Mouse (Mus musculus) CH12.LX (cell line): ENCODE measurements around the gene 4933427D14Rik. TPM values are rescaled to one million over a fixed set of nuclear protein-coding genes. Genes with fewer than 3 reads are reported as not detected.
"Not testable (repeated sequence)": the region's sequence is repeated elsewhere in the genome, so short reads cannot be mapped to it uniquely, and the experiment has no call there.

Experiments
- DNase-seq: peaks from one replicate; pipeline ENCODE4 v3.0.0-alpha.2; 2013; ENCODE audit errors: extremely low read depth
- H3K27ac ChIP-seq: 2 replicates; pipeline ENCODE4 v1.5.1; 2012; ENCODE audit warnings: low read depth, mild to moderate bottlenecking, control low read depth, moderate library complexity; ENCODE audit not compliant: insufficient read depth
- H3K27me3 ChIP-seq: replicated peaks from 2 replicates; pipeline ENCODE3; 2012; ENCODE audit warnings: inconsistent platforms
- H3K36me3 ChIP-seq, 2 experiments: replicated peaks in 1 of 2; 2 replicates each; pipeline versions ENCODE3 to v1.6.1; 2012; ENCODE audit warnings: inconsistent platforms in 1 of 2, low read length in 1 of 2, mild to moderate bottlenecking in 1 of 2, mixed read lengths in 1 of 2, moderate library complexity in 1 of 2; ENCODE audit not compliant: control insufficient read depth in 1 of 2, insufficient read depth in 1 of 2
- H3K4me1 ChIP-seq, 2 experiments: 2 replicates each; pipeline ENCODE4 v1.6.1; 2012; ENCODE audit warnings: inconsistent platforms in 1 of 2, moderate library complexity in 1 of 2; ENCODE audit not compliant: insufficient read depth in 2 of 2, control insufficient read depth in 1 of 2
- H3K4me2 ChIP-seq: 2 replicates; pipeline ENCODE4 v1.6.1; 2012; ENCODE audit warnings: low read depth, mild to moderate bottlenecking, control low read depth; ENCODE audit not compliant: poor library complexity, insufficient read depth, severe bottlenecking
- H3K4me3 ChIP-seq, 3 experiments: fragments of 150-350 bp in 1 of 3; sonication (generic) in 1 of 3; replicated peaks in 1 of 3; 2 replicates each; pipeline versions ENCODE3 to v1.5.1; 2011 to 2012; ENCODE audit warnings: low read depth in 2 of 3, low read length in 2 of 3, mild to moderate bottlenecking in 2 of 3, moderate library complexity in 2 of 3, control low read depth in 1 of 3, improper control_type of control experiment in 1 of 3, inconsistent platforms in 1 of 3, mixed read lengths in 1 of 3; ENCODE audit not compliant: poor library complexity in 1 of 3
- H3K79me2 ChIP-seq: replicated peaks from 2 replicates; pipeline ENCODE4 v1.6.1; 2012; ENCODE audit warnings: mild to moderate bottlenecking, moderate library complexity; ENCODE audit not compliant: control insufficient read depth, poor library complexity, insufficient read depth, severe bottlenecking; ENCODE audit errors: extremely low read depth
- H3K9ac ChIP-seq: 2 replicates; pipeline ENCODE4 v1.6.1; 2012; ENCODE audit warnings: low read depth, mild to moderate bottlenecking, control low read depth, moderate library complexity; ENCODE audit not compliant: insufficient read depth
- H3K9me3 ChIP-seq: replicated peaks from 2 replicates; pipeline ENCODE3; 2012; ENCODE audit warnings: low read length, inconsistent platforms, mixed read lengths
- CHD1 ChIP-seq: IDR thresholded peaks from 2 replicates; pipeline ENCODE4 v1.6.1; 2012; ENCODE audit warnings: low read depth, low read length, improper control_type of control experiment, inconsistent platforms
- CTCF ChIP-seq, 2 experiments: IDR thresholded peaks in 1 of 2; conservative IDR thresholded peaks in 1 of 2; 2 replicates each; pipeline ENCODE4 v1.5.1; 2011 to 2012; ENCODE audit warnings: low read depth in 2 of 2, low read length in 2 of 2, improper control_type of control experiment in 1 of 2, inconsistent platforms in 1 of 2, mild to moderate bottlenecking in 1 of 2, moderate library complexity in 1 of 2
- E2F4 ChIP-seq: IDR thresholded peaks from 2 replicates; pipeline ENCODE4 v1.6.1; 2011; ENCODE audit warnings: low read depth, low read length, improper control_type of control experiment; ENCODE audit not compliant: insufficient replicate concordance
- ELF1 ChIP-seq: IDR thresholded peaks from 2 replicates; pipeline ENCODE4 v1.6.1; 2014; ENCODE audit warnings: low read depth, mild to moderate bottlenecking, inconsistent platforms, low read length, improper control_type of control experiment
- EP300 ChIP-seq: IDR thresholded peaks from 2 replicates; pipeline ENCODE4 v1.6.1; 2011; ENCODE audit warnings: low read length, improper control_type of control experiment
- ETS1 ChIP-seq: conservative IDR thresholded peaks from 2 replicates; pipeline ENCODE4 v1.6.1; 2012; ENCODE audit warnings: low read depth, mild to moderate bottlenecking, inconsistent platforms, low read length, improper control_type of control experiment, moderate library complexity
- IRF4 ChIP-seq: IDR thresholded peaks from 2 replicates; pipeline ENCODE4 v1.6.1; 2014; ENCODE audit warnings: low read depth, mild to moderate bottlenecking, inconsistent platforms, low read length, improper control_type of control experiment
- JUN ChIP-seq: IDR thresholded peaks from 2 replicates; pipeline ENCODE4 v1.6.1; 2011; ENCODE audit warnings: low read depth, mild to moderate bottlenecking, low read length, improper control_type of control experiment, moderate library complexity; ENCODE audit not compliant: insufficient read depth
- JUND ChIP-seq: conservative IDR thresholded peaks from 2 replicates; pipeline ENCODE4 v1.6.1; 2011; ENCODE audit warnings: low read depth, low read length, improper control_type of control experiment
- KAT2A ChIP-seq: IDR thresholded peaks from 2 replicates; pipeline ENCODE4 v1.6.1; 2012; ENCODE audit warnings: low read length, improper control_type of control experiment, inconsistent platforms; ENCODE audit not compliant: insufficient replicate concordance
- MAFK ChIP-seq: IDR thresholded peaks from 2 replicates; pipeline ENCODE4 v1.6.1; 2011; ENCODE audit warnings: low read length, improper control_type of control experiment; ENCODE audit not compliant: insufficient replicate concordance
- MAX ChIP-seq: IDR thresholded peaks from 2 replicates; pipeline ENCODE4 v1.6.1; 2011; ENCODE audit warnings: low read length, improper control_type of control experiment
- MEF2A ChIP-seq: IDR thresholded peaks from 2 replicates; pipeline ENCODE4 v1.6.1; 2014; ENCODE audit warnings: low read depth, mild to moderate bottlenecking, inconsistent platforms, low read length, improper control_type of control experiment, borderline replicate concordance
- MXI1 ChIP-seq: IDR thresholded peaks from 2 replicates; pipeline ENCODE4 v1.6.1; 2011; ENCODE audit warnings: mild to moderate bottlenecking, low read depth, low read length, improper control_type of control experiment
- NELFE ChIP-seq: IDR thresholded peaks from 2 replicates; pipeline ENCODE4 v1.6.1; 2011; ENCODE audit warnings: low read depth, low read length, improper control_type of control experiment
- NRF1 ChIP-seq: IDR thresholded peaks from 2 replicates; pipeline ENCODE4 v1.6.1; 2014; ENCODE audit warnings: low read depth, mild to moderate bottlenecking, inconsistent platforms, low read length, improper control_type of control experiment, moderate library complexity
- POLR2A ChIP-seq: IDR thresholded peaks from 2 replicates; pipeline ENCODE4 v1.6.1; 2011; ENCODE audit warnings: low read depth, mild to moderate bottlenecking, improper control_type of control experiment, low read length
- SMC3 ChIP-seq: IDR thresholded peaks from 2 replicates; pipeline ENCODE4 v1.6.1; 2011; ENCODE audit warnings: low read depth, low read length, improper control_type of control experiment
- TBP ChIP-seq: conservative IDR thresholded peaks from 2 replicates; pipeline ENCODE4 v1.6.1; 2011; ENCODE audit warnings: low read depth, low read length, improper control_type of control experiment
- USF1 ChIP-seq: IDR thresholded peaks from 2 replicates; pipeline ENCODE4 v1.6.1; 2014; ENCODE audit warnings: low read depth, mild to moderate bottlenecking, inconsistent platforms, low read length, improper control_type of control experiment
- ZC3H11A ChIP-seq: IDR thresholded peaks from 2 replicates; pipeline ENCODE4 v1.6.1; 2012; ENCODE audit warnings: low read depth, mild to moderate bottlenecking, inconsistent platforms, low read length, improper control_type of control experiment
- ZKSCAN1 ChIP-seq: IDR thresholded peaks from 2 replicates; pipeline ENCODE4 v1.6.1; 2012; ENCODE audit warnings: low read depth, inconsistent platforms, low read length, improper control_type of control experiment, borderline replicate concordance
- ZNF384 ChIP-seq: IDR thresholded peaks from 2 replicates; pipeline ENCODE4 v1.6.1; 2012; ENCODE audit warnings: low read depth, low read length, improper control_type of control experiment, inconsistent platforms
- dilution Hi-C: fragments of 300-500 bp; cut with MboI; formaldehyde crosslinking; loops from 2 replicates; pipeline ENCODE4 v1.14.3; 2020; ENCODE audit warnings: low sequenced_read_pairs; ENCODE audit not compliant: extremely low pct_unique_long_range_greater_than_20kb, extremely low pct_ligation_motif_present
- in situ Hi-C: fragments of 300-500 bp; cut with MboI; formaldehyde crosslinking; loops from 3 replicates; pipeline ENCODE4 v1.14.3; 2019; ENCODE audit warnings: low sequenced_read_pairs, low pct_ligation_motif_present, low pct_unique_long_range_greater_than_20kb, mixed read lengths
- polyA plus RNA-seq: library from polyadenylated mRNA; unstranded; fragments of >175 nt; gene quantifications from 2 replicates; pipeline ENCODE4 v1.2.1, GENCODE M21; 2012; ENCODE audit warnings: low read depth; ENCODE audit not compliant: insufficient read length
- total RNA-seq, 2 experiments: library from RNA; depleted of rRNA; stranded (reverse); fragments of 300-350 nt in 1 of 2; fragments of >200 nt in 1 of 2; gene quantifications; 2 replicates each; pipeline ENCODE4 v1.2.3; 2012 to 2014

The 4933427D14Rik gene
- total and polyA plus RNA-seq, 3 experiments = 6.8 to 9.3 (median 7.8) TPM

- in situ Hi-C loops = no loop called here
- H3K27me3 ChIP-seq = no peaks in the 10 kb centered on the region
- TF ChIP-seq JUN (no peak), KAT2A (no peak), MEF2A (no peak), ELF1 (no peak), NRF1 (no peak), SMC3 (no peak), NELFE (no peak), JUND (no peak)
- H3K4me3 ChIP-seq = no peak overlapping the region
- H3K4me1 ChIP-seq = no peaks in the 10 kb centered on the region
- no peak overlapping the region for H3K4me2 ChIP-seq
- no peaks in the 10 kb centered on the region for H3K79me2 ChIP-seq
- no peak for DNase-seq
- no peaks in the 10 kb centered on the region for H3K9me3 ChIP-seq
- dilution Hi-C loops = no loop called here
- H3K27ac ChIP-seq = no peak overlapping the region
- peaks cover 44 to 82% of the 10 kb centered on the region in 2 experiments for H3K36me3 ChIP-seq
- H3K9ac ChIP-seq = no peak overlapping the region
Observed at GRCm38 (mm10) chr11:72174721-72175120, 32.5 kb downstream of the 4933427D14Rik start.

GRCm38 (mm10) chr11:72173506-72173905, 33.8 kb downstream of the 4933427D14Rik start:
- Histone ChIP-seq H3K27ac (no peak overlapping the region), H3K79me2 (no peaks in the 10 kb centered on the region), H3K9ac (no peak overlapping the region), H3K4me3 (no peak overlapping the region), H3K4me2 (no peak overlapping the region), H3K27me3 (no peaks in the 10 kb centered on the region), H3K4me1 (no peaks in the 10 kb centered on the region), H3K9me3 (no peaks in the 10 kb centered on the region), H3K36me3 (peaks cover 45 to 84% of the 10 kb centered on the region in 2 experiments)
- in situ Hi-C loops = no loop called here
- dilution Hi-C loops = no loop called here
- no peak for TF ChIP-seq SMC3
- no peak for TF ChIP-seq ETS1
- TF ChIP-seq USF1 = no peak
- no peak for TF ChIP-seq E2F4
- TF ChIP-seq MEF2A = no peak
- TF ChIP-seq IRF4 = no peak
- no peak for TF ChIP-seq CTCF (conservative IDR thresholded peaks at IDR 0.05 in 1 of 2, IDR thresholded peaks at IDR 0.05 in 1 of 2; ENCODE audit: low read depth in 2 of 2, low read length in 2 of 2)
- no peak for TF ChIP-seq ZNF384
- TF ChIP-seq POLR2A = no peak
- TF ChIP-seq JUND = no peak
- TF ChIP-seq TBP = no peak
- TF ChIP-seq MAX = no peak
- no peak for TF ChIP-seq NRF1
- no peak for TF ChIP-seq MXI1
- no peak for TF ChIP-seq CHD1
- TF ChIP-seq ZKSCAN1 = no peak
- no peak for TF ChIP-seq ZC3H11A
- TF ChIP-seq MAFK = no peak
- no peak for TF ChIP-seq EP300
- no peak for DNase-seq

- in situ Hi-C loops, dilution Hi-C loops: not testable (repeated sequence)
Observed at GRCm38 (mm10) chr11:72171906-72172305, 35.4 kb downstream of the 4933427D14Rik start.

More at GRCm38 (mm10) chr11:72171906-72172305, 35.4 kb downstream of the 4933427D14Rik start:
- peaks cover 44 to 82% of the 10 kb centered on the region in 2 experiments for H3K36me3 ChIP-seq
- H3K4me2 ChIP-seq, H3K9ac ChIP-seq, H3K27ac ChIP-seq, DNase-seq, H3K79me2 ChIP-seq, H3K27me3 ChIP-seq, H3K9me3 ChIP-seq, H3K4me3 ChIP-seq, H3K4me1 ChIP-seq: not testable (repeated sequence)
